Comparison of ENCODE assay signal across 9 mouse cellular contexts in genomic region chr1:163574409-163575161, GRCm38 (mm10).
DNase-seq lines count a peak whose midpoint lies in the region; ATAC-seq and TF ChIP-seq lines count a peak whose summit lies in the region.
"Had no signal": no experiment of that assay in that cellular context is flagged by ENCODE, and none has a peak within 500 bp of the region (broad histone marks: within the 10 kb centered on the region; RNA-seq: fewer than 3 reads in every experiment).

No protein-coding gene starts in this region.

- H3K27me3 ChIP-seq in kidney, embryonic 15.5 days: no peaks in the 10 kb centered on the region
- H3K27me3 ChIP-seq in forebrain, embryonic 13.5 days: no peaks in the 10 kb centered on the region
- no peaks in the 10 kb centered on the region for H3K27me3 ChIP-seq in midbrain, embryonic 16.5 days (ENCODE audit: control insufficient read depth, insufficient read depth, low read depth, low read length)

- TF ChIP-seq POLR2A in brain, embryonic 14.5 days (IDR thresholded peaks at IDR 0.05; ENCODE audit: borderline replicate concordance, extremely low read depth, insufficient read depth, insufficient read length, poor library complexity, severe bottlenecking): no peak

- WGBS in kidney, embryonic 15.5 days: 49% methylated on average over 16 of the region's 16 CpGs
- WGBS in forebrain, embryonic 13.5 days: 54% methylated on average over 16 of the region's 16 CpGs
- 67% methylated on average over 16 of the region's 16 CpGs for WGBS in midbrain, embryonic 16.5 days

- TF ChIP-seq CTCF in brain, embryonic 14.5 days (IDR thresholded peaks at IDR 0.05; ENCODE audit: borderline replicate concordance, extremely low read depth, insufficient read depth, insufficient read length): no peak

- H3K27ac ChIP-seq in kidney, embryonic 15.5 days: no peak overlapping the region
- no peak overlapping the region for H3K27ac ChIP-seq in forebrain, embryonic 13.5 days
- H3K27ac ChIP-seq in midbrain, embryonic 16.5 days (ENCODE audit: low read length): no peak overlapping the region
- H3K27ac ChIP-seq: heart, adult 2 months had no signal

- H3K4me3 ChIP-seq in kidney, embryonic 15.5 days (replicated peaks): no peak overlapping the region
- H3K4me3 ChIP-seq in forebrain, embryonic 13.5 days: no peak overlapping the region
- no peak overlapping the region for H3K4me3 ChIP-seq in midbrain, embryonic 16.5 days (ENCODE audit: low read depth, low read length)
- H3K4me3 ChIP-seq: heart, adult 2 months had no signal

- H3K4me1 ChIP-seq in kidney, embryonic 15.5 days: 0 out of 2 replicates have a peak, but pooled peaks cover 4% of the 10 kb centered on the region
- H3K4me1 ChIP-seq in forebrain, embryonic 13.5 days: peaks cover 3% of the 10 kb centered on the region; the same call in 1 of the 2 replicates
- H3K4me1 ChIP-seq in midbrain, embryonic 16.5 days (ENCODE audit: control insufficient read depth, insufficient read depth, low read length): no peaks in the 10 kb centered on the region

- H3K9me3 ChIP-seq in kidney, embryonic 15.5 days (replicated peaks): no peaks in the 10 kb centered on the region
- H3K9me3 ChIP-seq in forebrain, embryonic 13.5 days (replicated peaks): no peaks in the 10 kb centered on the region
- H3K9me3 ChIP-seq in midbrain, embryonic 16.5 days (replicated peaks; ENCODE audit: control insufficient read depth, low read length, poor library complexity, severe bottlenecking): no peaks in the 10 kb centered on the region

- peak; percentile 71; the same call in 1 of the 2 replicates for ATAC-seq in kidney, embryonic 15.5 days (replicated peaks; ENCODE audit: low FRiP score)
- ATAC-seq in forebrain, embryonic 13.5 days: peak; percentile 78
- ATAC-seq in midbrain, embryonic 16.5 days: peak; percentile 70; the same call in 1 of the 2 replicates

- no peaks in the 10 kb centered on the region for H3K36me3 ChIP-seq in kidney, embryonic 15.5 days
- no peaks in the 10 kb centered on the region for H3K36me3 ChIP-seq in forebrain, embryonic 13.5 days (ENCODE audit: poor library complexity, severe bottlenecking)
- H3K36me3 ChIP-seq in midbrain, embryonic 16.5 days (ENCODE audit: control insufficient read depth, insufficient read depth, low read length): no peaks in the 10 kb centered on the region

- peak overlapping the region; percentile 34 for H3K4me2 ChIP-seq in kidney, embryonic 15.5 days
- H3K4me2 ChIP-seq in forebrain, embryonic 13.5 days: peak overlapping the region; percentile 33; the same call in 1 of the 2 replicates
- H3K4me2 ChIP-seq in midbrain, embryonic 16.5 days (ENCODE audit: low read length): peak overlapping the region; percentile 31; the same call in 1 of the 2 replicates

- H3K9ac ChIP-seq in kidney, embryonic 15.5 days: no peak overlapping the region
- H3K9ac ChIP-seq in forebrain, embryonic 13.5 days: no peak overlapping the region
- no peak overlapping the region for H3K9ac ChIP-seq in midbrain, embryonic 16.5 days (ENCODE audit: low read depth, low read length)

- DNase-seq in kidney, adult 11 months: no peak
- peak; percentile 39 for DNase-seq in brain, embryonic 14.5 days (ENCODE audit: low read depth)
- DNase-seq in cerebellum, adult 18-20 months: no peak
- DNase-seq in spleen, postnatal 36 days (ENCODE audit: low spot score in 2 of 2): no peak
- no peak for DNase-seq in frontal cortex, postnatal 10 days (ENCODE audit: low spot score in 2 of 2)
- DNase-seq: heart, adult 2 months had no signal
